Mouse (Mus musculus): ENCODE results near the gene Pik3r6. TPM values are rescaled to one million over a fixed set of nuclear protein-coding genes. Genes with fewer than 3 reads are reported as not detected.

Pik3r6 gene
- polyA plus RNA-seq, 1 experiment from 2014 or later = 1.9 TPM

- Histone ChIP-seq H3K27me3 (no peaks in the 10 kb centered on the region), H3K4me2 (replicated peaks) (no peak overlapping the region), H3K4me1 (no peaks in the 10 kb centered on the region), H3K9me3 (peaks cover 6% of the 10 kb centered on the region), H3K9ac (replicated peaks) (no peak overlapping the region), H3K4me3 (no peak overlapping the region), H3K27ac (replicated peaks) (no peak overlapping the region), H3K36me3 (no peaks in the 10 kb centered on the region)
- no peak for ATAC-seq (ENCODE audit: low FRiP score, low read depth)
- WGBS = 92% methylated on average over 4 of the region's 4 CpGs
Observed at GRCm38 (mm10) chr11:68519362-68519761, 16.5 kb downstream of the Pik3r6 start.

GRCm38 (mm10) chr11:68519815-68520214 is 17.0 kb downstream of the Pik3r6 start:
- peaks cover 6% of the 10 kb centered on the region for H3K9me3 ChIP-seq
- no peak overlapping the region for H3K4me3 ChIP-seq
- WGBS = 91% methylated on average over 5 of the region's 5 CpGs
- no peak for ATAC-seq (ENCODE audit: low FRiP score, low read depth)
- H3K27ac ChIP-seq (replicated peaks) = no peak overlapping the region
- H3K4me2 ChIP-seq (replicated peaks) = no peak overlapping the region
- no peaks in the 10 kb centered on the region for H3K27me3 ChIP-seq
- H3K9ac ChIP-seq (replicated peaks) = no peak overlapping the region
- no peaks in the 10 kb centered on the region for H3K4me1 ChIP-seq
- no peaks in the 10 kb centered on the region for H3K36me3 ChIP-seq

GRCm38 (mm10) chr11:68520439-68520838 is 17.6 kb downstream of the Pik3r6 start:
- Histone ChIP-seq H3K27me3 (no peaks in the 10 kb centered on the region), H3K27ac (replicated peaks) (no peak overlapping the region), H3K9me3 (peaks cover 6% of the 10 kb centered on the region), H3K4me2 (replicated peaks) (no peak overlapping the region), H3K9ac (replicated peaks) (no peak overlapping the region), H3K4me3 (no peak overlapping the region), H3K4me1 (no peaks in the 10 kb centered on the region), H3K36me3 (no peaks in the 10 kb centered on the region)
- whole genome bisulfite sequencing = 85% methylated on average over 2 of the region's 2 CpGs
- no peak for ATAC-seq (ENCODE audit: low FRiP score, low read depth)

DNA sequence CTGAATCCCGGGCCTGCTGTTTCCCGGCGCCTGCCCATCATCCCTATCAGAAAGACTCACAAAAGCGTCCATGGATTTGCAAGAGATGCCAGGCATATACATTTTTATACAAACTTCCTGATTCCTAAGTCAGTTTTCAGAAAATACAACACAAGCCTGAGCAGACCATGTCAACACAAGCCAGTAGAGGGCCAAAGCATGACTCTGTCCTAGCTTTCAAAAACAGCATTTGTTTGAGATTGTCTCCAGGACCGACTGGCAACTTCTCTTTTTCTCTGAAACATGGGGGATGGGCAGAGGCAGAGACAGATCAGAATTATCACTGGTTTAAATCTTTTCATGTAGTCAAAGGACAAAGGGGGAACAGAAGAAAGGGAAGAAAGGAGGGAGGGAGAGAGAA is 18.5 kb downstream of the Pik3r6 start:
- Histone ChIP-seq H3K4me3 (no peak overlapping the region), H3K27me3 (no peaks in the 10 kb centered on the region), H3K4me2 (replicated peaks) (no peak overlapping the region), H3K36me3 (no peaks in the 10 kb centered on the region), H3K9ac (replicated peaks) (no peak overlapping the region), H3K9me3 (peaks cover 6% of the 10 kb centered on the region), H3K4me1 (no peaks in the 10 kb centered on the region), H3K27ac (replicated peaks) (no peak overlapping the region)
- 77% methylated on average over 5 of the region's 5 CpGs for WGBS
- no peak for ATAC-seq (ENCODE audit: low FRiP score, low read depth)

GRCm38 (mm10) chr11:68526441-68526840 is 23.6 kb downstream of the Pik3r6 start:
- Histone ChIP-seq H3K27ac (replicated peaks) (no peak overlapping the region), H3K36me3 (no peaks in the 10 kb centered on the region), H3K27me3 (0 out of 2 replicates have a peak, but pooled peaks cover 2% of the 10 kb centered on the region), H3K9ac (replicated peaks) (no peak overlapping the region), H3K4me3 (no peak overlapping the region), H3K4me2 (replicated peaks) (no peak overlapping the region), H3K9me3 (no peaks in the 10 kb centered on the region), H3K4me1 (no peaks in the 10 kb centered on the region)
- 84% methylated on average over 4 of the region's 4 CpGs for whole genome bisulfite sequencing
- no peak for ATAC-seq (ENCODE audit: low FRiP score, low read depth)

DNA sequence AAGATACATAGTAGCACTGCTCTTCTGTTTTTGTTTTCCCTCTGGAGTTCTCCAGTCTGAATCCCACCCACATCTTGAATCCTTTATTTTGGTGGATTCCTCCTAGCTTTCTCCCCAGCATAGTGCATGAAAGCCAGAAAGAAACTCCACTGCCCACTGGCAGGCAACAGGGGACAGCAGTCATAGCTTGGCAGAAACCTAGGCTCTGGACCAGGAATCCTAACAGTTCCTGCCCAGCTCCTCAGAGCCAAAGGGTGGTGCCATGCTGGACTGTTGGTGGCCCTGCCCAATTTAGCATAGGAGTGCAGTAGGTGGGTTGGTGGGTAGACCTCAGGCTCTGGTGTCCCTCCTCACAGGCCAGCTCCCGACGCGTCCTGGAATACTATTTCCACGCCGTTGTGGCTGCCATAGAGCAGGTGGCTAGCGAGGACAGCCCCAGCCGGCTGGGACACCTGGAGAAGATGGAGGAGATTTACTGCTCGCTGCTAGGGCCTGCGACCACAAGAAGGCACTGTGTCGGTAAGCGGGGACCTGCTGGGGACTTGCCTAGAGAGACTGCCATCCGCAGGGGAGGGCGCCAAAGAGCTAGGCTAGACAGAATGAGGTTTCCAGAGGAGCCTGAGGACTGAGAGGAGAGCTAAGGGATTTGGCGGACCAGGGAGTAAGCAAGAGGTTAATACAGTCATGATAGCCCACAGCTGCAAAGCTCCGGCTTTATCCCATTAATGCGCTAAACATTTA is 28.4 kb downstream of the Pik3r6 start:
- H3K27ac ChIP-seq (replicated peaks) = no peak overlapping the region
- WGBS = 23% methylated on average over 16 of the region's 16 CpGs
- no peaks in the 10 kb centered on the region for H3K36me3 ChIP-seq
- ATAC-seq (ENCODE audit: low FRiP score, low read depth) = no peak
- H3K9ac ChIP-seq (replicated peaks) = no peak overlapping the region
- H3K4me1 ChIP-seq = no peaks in the 10 kb centered on the region
- no peaks in the 10 kb centered on the region for H3K9me3 ChIP-seq
- peaks cover 6% of the 10 kb centered on the region; the same call in 1 of the 2 replicates for H3K27me3 ChIP-seq
- H3K4me3 ChIP-seq = no peak overlapping the region
- H3K4me2 ChIP-seq (replicated peaks) = no peak overlapping the region

DNA sequence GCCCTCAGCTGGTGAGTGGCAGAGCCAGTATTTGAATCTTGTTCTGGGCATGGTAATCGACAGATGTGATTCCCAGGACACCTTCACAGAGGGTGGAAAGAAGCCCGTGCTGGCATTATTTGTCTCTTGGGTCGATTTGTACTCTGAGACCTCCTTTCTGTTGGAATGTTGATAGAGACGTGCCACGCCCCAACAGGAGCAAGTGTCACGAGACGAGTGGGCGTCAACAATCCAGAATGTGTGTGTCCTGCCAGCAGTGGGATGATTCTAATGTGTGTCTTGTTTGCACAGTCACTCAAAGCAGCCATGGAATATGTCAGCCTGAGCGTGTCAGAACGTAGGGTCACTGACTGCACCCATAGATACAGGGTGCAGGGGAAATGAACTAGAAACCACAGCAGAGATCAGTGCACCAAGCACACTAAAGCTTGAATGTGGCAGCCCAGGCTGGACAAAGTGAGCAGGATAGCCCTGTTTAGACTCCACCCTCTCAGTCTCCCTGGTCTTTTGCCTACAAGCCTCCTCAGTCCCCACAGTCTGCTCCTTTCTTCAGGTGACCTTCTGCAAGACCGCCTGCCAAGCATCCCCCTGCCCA is 29.2 kb downstream of the Pik3r6 start:
- Histone ChIP-seq H3K9me3 (no peaks in the 10 kb centered on the region), H3K4me1 (no peaks in the 10 kb centered on the region), H3K36me3 (no peaks in the 10 kb centered on the region), H3K27ac (replicated peaks) (no peak overlapping the region), H3K9ac (replicated peaks) (no peak overlapping the region), H3K27me3 (peaks cover 6% of the 10 kb centered on the region; the same call in 1 of the 2 replicates), H3K4me2 (replicated peaks) (no peak overlapping the region), H3K4me3 (no peak overlapping the region)
- 73% methylated on average over 11 of the region's 11 CpGs for WGBS
- no peak for ATAC-seq (ENCODE audit: low FRiP score, low read depth)

- no peak overlapping the region for H3K27ac ChIP-seq (replicated peaks)
- H3K9ac ChIP-seq (replicated peaks) = no peak overlapping the region
- no peaks in the 10 kb centered on the region for H3K9me3 ChIP-seq
- no peaks in the 10 kb centered on the region for H3K4me1 ChIP-seq
- H3K27me3 ChIP-seq = peaks cover 6% of the 10 kb centered on the region; the same call in 1 of the 2 replicates
- no peak for ATAC-seq (ENCODE audit: low FRiP score, low read depth)
- WGBS = 80% methylated on average over 5 of the region's 5 CpGs
- H3K36me3 ChIP-seq = no peaks in the 10 kb centered on the region
- no peak overlapping the region for H3K4me3 ChIP-seq
- H3K4me2 ChIP-seq (replicated peaks) = no peak overlapping the region
Observed at GRCm38 (mm10) chr11:68532773-68533172, 30.0 kb downstream of the Pik3r6 start.

DNA sequence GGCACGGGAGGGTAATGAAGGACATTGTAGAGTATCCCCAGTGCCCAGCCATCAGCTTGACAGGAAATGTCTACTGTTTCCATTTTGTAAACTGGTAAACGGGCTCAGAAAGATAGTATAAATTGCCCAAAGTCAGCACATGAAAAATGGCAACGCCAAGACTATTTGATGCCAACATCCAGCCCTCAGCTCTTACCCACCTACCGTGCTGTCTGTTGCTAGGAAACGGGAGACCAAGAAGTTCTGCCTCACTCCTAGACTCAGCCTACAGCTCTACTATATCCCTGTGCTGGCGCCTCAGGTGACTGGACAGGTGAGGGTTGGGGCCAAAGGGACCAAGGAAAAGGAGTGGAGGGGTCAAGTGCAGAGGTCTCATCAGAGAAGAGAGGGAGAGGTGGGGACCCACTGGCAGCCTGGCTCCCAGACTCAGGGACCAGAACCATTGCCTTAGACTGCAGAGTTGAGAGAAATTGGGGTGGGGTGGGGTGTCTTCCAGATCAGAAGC is 31.2 kb downstream of the Pik3r6 start:
- Histone ChIP-seq H3K9ac (replicated peaks) (no peak overlapping the region), H3K4me3 (no peak overlapping the region), H3K9me3 (no peaks in the 10 kb centered on the region), H3K4me2 (replicated peaks) (no peak overlapping the region), H3K36me3 (no peaks in the 10 kb centered on the region), H3K4me1 (no peaks in the 10 kb centered on the region), H3K27me3 (peaks cover 6% of the 10 kb centered on the region; the same call in 1 of the 2 replicates), H3K27ac (replicated peaks) (no peak overlapping the region)
- no peak for ATAC-seq (ENCODE audit: low FRiP score, low read depth)
- WGBS = 82% methylated on average over 6 of the region's 6 CpGs

- Histone ChIP-seq H3K27me3 (peaks cover 6% of the 10 kb centered on the region; the same call in 1 of the 2 replicates), H3K4me3 (no peak overlapping the region), H3K9me3 (no peaks in the 10 kb centered on the region), H3K27ac (replicated peaks) (no peak overlapping the region), H3K4me1 (no peaks in the 10 kb centered on the region), H3K4me2 (replicated peaks) (no peak overlapping the region), H3K36me3 (no peaks in the 10 kb centered on the region), H3K9ac (replicated peaks) (no peak overlapping the region)
- ATAC-seq (ENCODE audit: low FRiP score, low read depth) = no peak
- WGBS = 75% methylated on average over 4 of the region's 4 CpGs
Observed at GRCm38 (mm10) chr11:68536026-68536425, 33.2 kb downstream of the Pik3r6 start.

DNA sequence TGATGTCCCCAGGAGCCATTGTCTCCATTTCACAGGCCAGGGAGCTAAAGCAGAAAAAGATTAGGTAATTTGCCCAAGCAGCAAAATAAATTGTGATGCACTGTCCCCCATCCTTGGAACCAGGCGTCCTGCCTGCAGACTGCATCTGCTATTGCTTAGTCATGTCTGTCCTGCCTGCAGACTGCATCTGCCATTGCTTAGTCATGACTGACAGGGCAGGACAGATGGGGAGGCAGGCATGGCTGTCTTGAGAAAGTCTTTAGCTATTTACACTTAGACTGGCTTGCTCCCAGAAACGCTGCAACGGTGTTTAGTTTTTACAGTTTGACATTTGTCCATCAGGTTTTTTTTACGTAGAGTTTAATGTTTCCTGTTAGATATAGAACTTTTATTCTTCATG is 33.6 kb downstream of the Pik3r6 start:
- Histone ChIP-seq H3K9ac (replicated peaks) (no peak overlapping the region), H3K4me3 (no peak overlapping the region), H3K4me1 (no peaks in the 10 kb centered on the region), H3K36me3 (no peaks in the 10 kb centered on the region), H3K9me3 (no peaks in the 10 kb centered on the region), H3K27ac (replicated peaks) (no peak overlapping the region), H3K4me2 (replicated peaks) (no peak overlapping the region), H3K27me3 (peaks cover 4% of the 10 kb centered on the region; the same call in 1 of the 2 replicates)
- ATAC-seq (ENCODE audit: low FRiP score, low read depth) = no peak
- 50% methylated on average over 4 of the region's 4 CpGs for WGBS

- Histone ChIP-seq H3K4me2 (replicated peaks) (no peak overlapping the region), H3K27ac (replicated peaks) (no peak overlapping the region), H3K36me3 (no peaks in the 10 kb centered on the region), H3K9me3 (no peaks in the 10 kb centered on the region), H3K9ac (replicated peaks) (no peak overlapping the region), H3K27me3 (peaks cover 4% of the 10 kb centered on the region; the same call in 1 of the 2 replicates), H3K4me3 (no peak overlapping the region), H3K4me1 (no peaks in the 10 kb centered on the region)
- no peak for ATAC-seq (ENCODE audit: low FRiP score, low read depth)
- 61% methylated on average over 5 of the region's 5 CpGs for WGBS
Observed at GRCm38 (mm10) chr11:68539621-68540020, 36.8 kb downstream of the Pik3r6 start.
